Mouse (Mus musculus) cortical plate, adult 2 months (tissue): ENCODE results near the gene Arid1b.

ENCODE experiments used
- CTCF ChIP-seq: fragments of 200-500 bp; IDR thresholded peaks from 2 replicates; pipeline ENCODE4 v1.5.1; 2011; ENCODE audit warnings: mild to moderate bottlenecking, control low read depth, low read length; ENCODE audit not compliant: insufficient read depth; ENCODE audit errors: extremely low read depth
- POLR2A ChIP-seq: fragments of 200-500 bp; IDR thresholded peaks from 2 replicates; pipeline ENCODE4 v1.6.1; 2011; ENCODE audit warnings: mild to moderate bottlenecking, low read length, control low read depth; ENCODE audit not compliant: insufficient read depth; ENCODE audit errors: extremely low read depth

DNA sequence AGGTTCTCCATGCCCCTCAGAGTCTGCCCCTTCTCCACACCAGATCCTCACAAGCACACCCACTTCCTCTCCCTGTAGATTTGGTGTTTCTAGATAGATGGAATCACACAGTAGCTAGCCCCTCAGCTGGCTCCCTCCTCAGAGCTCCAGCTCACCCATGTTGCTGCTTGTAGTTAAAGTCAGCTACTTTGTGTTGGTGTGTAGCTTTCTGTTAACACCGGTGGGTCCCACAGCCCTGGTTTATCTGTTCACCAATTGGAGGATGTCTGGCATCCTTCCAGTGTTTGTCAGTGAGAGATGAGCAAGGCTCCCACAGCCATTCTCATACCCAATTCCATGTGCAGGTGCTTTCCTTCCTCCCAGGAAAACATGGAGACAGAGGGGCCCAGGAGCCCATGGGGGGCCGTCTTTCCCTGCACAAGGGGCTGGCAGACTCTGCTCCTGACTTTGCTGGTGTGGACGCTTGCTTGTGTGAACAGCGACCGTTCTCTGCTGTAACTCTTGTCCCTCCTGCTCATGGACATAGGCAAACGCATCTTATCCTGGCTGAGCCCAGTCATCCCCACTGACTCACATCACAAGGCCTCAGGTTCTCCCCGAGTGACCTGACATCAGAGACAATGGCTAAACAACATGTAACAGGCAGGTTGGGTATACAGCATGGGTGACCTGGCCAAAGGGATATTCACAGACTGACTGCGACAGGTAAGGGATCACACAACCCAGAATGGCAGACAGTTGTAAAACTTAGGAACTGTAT, 200.2 kb downstream of the Arid1b start:
- TF ChIP-seq POLR2A (no peak), CTCF (no peak)
